In genomic region chr9:14612588-14612987, GRCm38 (mm10) we compare ENCODE assay signal across 9 mouse cellular contexts. TPM values are rescaled to one million over a fixed set of nuclear protein-coding genes. Genes with fewer than 3 reads are reported as not detected.
A peak's percentile ranks its signal among the peaks of the same experiment; 100 is the strongest.
DNase-seq lines count a peak whose midpoint lies in the region; ATAC-seq and TF ChIP-seq lines count a peak whose summit lies in the region.
"Had no signal": no experiment of that assay in that cellular context is flagged by ENCODE, and none has a peak within 500 bp of the region (broad histone marks: within the 10 kb centered on the region; RNA-seq: fewer than 3 reads in every experiment).

No protein-coding gene starts in this region.

- peak overlapping the region; percentile 62 for H3K27ac ChIP-seq in heart, embryonic 11.5 days (ENCODE audit: low read depth, low read length)
- no peak overlapping the region for H3K27ac ChIP-seq in MEL (ENCODE audit: control insufficient read depth, low read depth, low read length)
- peak overlapping the region; percentile 98 for H3K27ac ChIP-seq in hindbrain, embryonic 10.5 days
- H3K27ac ChIP-seq in liver, embryonic 15.5 days (replicated peaks), result no peak overlapping the region

- no peak for DNase-seq in heart, adult 18-20 months
- DNase-seq in MEL (ENCODE audit: low read depth, low spot score), result no peak
- DNase-seq in hindbrain, embryonic 10.5 days (ENCODE audit: low spot score), result no peak
- no peak for DNase-seq in urinary bladder, postnatal 10 days (ENCODE audit: low spot score)
- no peak for DNase-seq in layer of hippocampus, adult 11-12 months (ENCODE audit: low spot score)
- DNase-seq in ovary, postnatal 10 days (ENCODE audit: low spot score), result no peak
- DNase-seq: kidney, postnatal 10 days had no signal

- no peaks in the 10 kb centered on the region for H3K36me3 ChIP-seq in heart, embryonic 11.5 days (ENCODE audit: control insufficient read depth, insufficient read depth, low read length)
- peaks cover 0 to 11% of the 10 kb centered on the region in 2 experiments; a peak in 2 of 4 replicates for H3K36me3 ChIP-seq in MEL (ENCODE audit: control insufficient read depth in 1 of 2, insufficient read depth in 2 of 2, low read length in 2 of 2)
- H3K36me3 ChIP-seq in hindbrain, embryonic 10.5 days, result 0 out of 2 replicates have a peak, but pooled peaks cover 7% of the 10 kb centered on the region
- H3K36me3 ChIP-seq in liver, embryonic 15.5 days (replicated peaks), result no peaks in the 10 kb centered on the region

- H3K4me1 ChIP-seq in heart, embryonic 11.5 days (ENCODE audit: control insufficient read depth, insufficient read depth, low read length), result peaks cover 54% of the 10 kb centered on the region
- peaks cover 2 to 8% of the 10 kb centered on the region in 2 experiments for H3K4me1 ChIP-seq in MEL (ENCODE audit: control insufficient read depth in 1 of 2, insufficient read depth in 2 of 2, low read length in 2 of 2)
- peaks cover 65% of the 10 kb centered on the region for H3K4me1 ChIP-seq in hindbrain, embryonic 10.5 days (replicated peaks)
- 0 out of 2 replicates have a peak, but pooled peaks cover 2% of the 10 kb centered on the region for H3K4me1 ChIP-seq in liver, embryonic 15.5 days (replicated peaks)

- H3K9ac ChIP-seq in heart, embryonic 11.5 days (ENCODE audit: low read depth, low read length), result peak overlapping the region; percentile 64
- H3K9ac ChIP-seq in MEL (ENCODE audit: control insufficient read depth, low read depth, low read length, poor library complexity, severe bottlenecking), result no peak overlapping the region
- H3K9ac ChIP-seq in liver, embryonic 15.5 days, result no peak overlapping the region

- no peaks in the 10 kb centered on the region for H3K27me3 ChIP-seq in heart, embryonic 11.5 days (ENCODE audit: control insufficient read depth, insufficient read depth, low read length)
- peaks cover 0 to 2% of the 10 kb centered on the region in 2 experiments; a peak in 2 of 4 replicates for H3K27me3 ChIP-seq in MEL (ENCODE audit: control insufficient read depth in 1 of 2, insufficient read depth in 2 of 2, low read length in 2 of 2)
- peaks cover 12% of the 10 kb centered on the region; the same call in 1 of the 2 replicates for H3K27me3 ChIP-seq in hindbrain, embryonic 10.5 days (ENCODE audit: insufficient read depth, poor library complexity, severe bottlenecking)
- H3K27me3 ChIP-seq in liver, embryonic 15.5 days, result peaks cover 42% of the 10 kb centered on the region

- TF ChIP-seq CTCF in MEL (IDR thresholded peaks at IDR 0.05 in 2 of 3, conservative IDR thresholded peaks at IDR 0.05 in 1 of 3; ENCODE audit: control insufficient read depth in 1 of 3, insufficient read depth in 1 of 3, low read depth in 2 of 3, low read length in 3 of 3, poor library complexity in 1 of 3, severe bottlenecking in 1 of 3), result no peak

- no peaks in the 10 kb centered on the region for H3K9me3 ChIP-seq in heart, embryonic 11.5 days (replicated peaks; ENCODE audit: control insufficient read depth, low read length)
- H3K9me3 ChIP-seq in MEL (replicated peaks; ENCODE audit: insufficient read depth, low read length), result no peaks in the 10 kb centered on the region
- H3K9me3 ChIP-seq in hindbrain, embryonic 10.5 days, result peaks cover 3% of the 10 kb centered on the region; the same call in 1 of the 2 replicates
- H3K9me3 ChIP-seq in liver, embryonic 15.5 days (replicated peaks), result no peaks in the 10 kb centered on the region

- no peak for TF ChIP-seq POLR2A in MEL (IDR thresholded peaks at IDR 0.05; ENCODE audit: control insufficient read depth in 1 of 2, insufficient read depth in 1 of 2, low read depth in 1 of 2, low read length in 2 of 2, poor library complexity in 1 of 2)

- no peak for ATAC-seq in heart, embryonic 11.5 days (replicated peaks; ENCODE audit: insufficient number of reproducible peaks, low FRiP score, low TSS enrichment)
- no peak for ATAC-seq in liver, embryonic 15.5 days (ENCODE audit: insufficient read depth)

- no peak for TF ChIP-seq EP300 in MEL (IDR thresholded peaks at IDR 0.05; ENCODE audit: low read depth in 1 of 2, low read length in 2 of 2)

- TF ChIP-seq RAD21 in MEL (IDR thresholded peaks at IDR 0.05; ENCODE audit: low read depth, low read length), result no peak

- no peaks in the 10 kb centered on the region for H3K79me2 ChIP-seq in MEL (ENCODE audit: control insufficient read depth, insufficient read depth, low read length, poor library complexity)

- H3K4me3 ChIP-seq in heart, embryonic 11.5 days (ENCODE audit: low read depth, low read length), result peak overlapping the region; percentile 91
- H3K4me3 ChIP-seq in MEL (ENCODE audit: control insufficient read depth in 1 of 2, insufficient read depth in 1 of 2, low read depth in 2 of 2, low read length in 2 of 2), result no peak overlapping the region
- peak overlapping the region; percentile 98 for H3K4me3 ChIP-seq in hindbrain, embryonic 10.5 days
- no peak overlapping the region for H3K4me3 ChIP-seq in liver, embryonic 15.5 days (replicated peaks)

- H3K4me2 ChIP-seq in heart, embryonic 11.5 days, result peak overlapping the region; percentile 63
- H3K4me2 ChIP-seq in liver, embryonic 15.5 days, result peak overlapping the region; percentile 7; the same call in 1 of the 2 replicates

TF ChIP-seq in MEL, 35 proteins besides CTCF, POLR2A, EP300 and RAD21:
- TF ChIP-seq ZMIZ1 (IDR thresholded peaks at IDR 0.05; ENCODE audit: low read depth, low read length), result no peak
- peak; percentile 94; the same call in 1 of the 2 replicates for TF ChIP-seq POLR2AphosphoS5 (IDR thresholded peaks at IDR 0.05; ENCODE audit: borderline replicate concordance, low read depth, low read length)
TF ChIP-seq in MEL: peak in this region for 1.

RNA-seq across cellular contexts. Expression of gene Amotl1, which starts 32.3 kb away (rescaled TPM):
- polyA plus RNA-seq in heart, embryonic 11.5 days (2014; fragmentation: Nextera tagmentation; extraction: Ambion mirVana), result 21.3 and 23.8 TPM in 2 replicates
- 10 to 100 TPM; 57.6 to 60.4 TPM for total RNA-seq in heart, adult 18-20 months (2021)
- 9.1 and 9.3 TPM in 2 replicates for total RNA-seq in MEL (2012; rRNA removed)
- 1 to 10 TPM in 1 of 2 experiments, not detected in 1; 7.4 TPM for polyA plus RNA-seq in MEL (2012; ENCODE audit: insufficient read depth in 1 of 2, insufficient read length in 2 of 2, low read depth in 1 of 2, low replicate concordance in 2 of 2, missing spikeins in 1 of 2)
- polyA plus RNA-seq in hindbrain, embryonic 10.5 days (2016; fragmentation: Nextera tagmentation; extraction: Ambion mirVana), result 12.8 and 16.3 TPM in 2 replicates
- polyA plus RNA-seq in liver, embryonic 15.5 days (2015; fragmentation: Nextera tagmentation; extraction: Ambion mirVana), result 1.8 and 2.1 TPM in 2 replicates

Comparison
In these comparisons a context has a peak if more than half of its experiments do, and no peak if none do; other contexts are left out.
1. H3K27ac ChIP-seq: peak in heart, embryonic 11.5 days (single experiment) and hindbrain, embryonic 10.5 days (single experiment); none in MEL (single experiment) and liver, embryonic 15.5 days (single experiment).
2. H3K4me3 ChIP-seq: peak in heart, embryonic 11.5 days (single experiment) and hindbrain, embryonic 10.5 days (single experiment); none in MEL (0 of 2) and liver, embryonic 15.5 days (single experiment).